Mouse (Mus musculus) liver, adult 2 months (tissue): ENCODE measurements around the gene Pax6. TPM values are rescaled to one million over a fixed set of nuclear protein-coding genes. Genes with fewer than 3 reads are reported as not detected.

Experiments used
- DNase-seq: peaks from one replicate; pipeline ENCODE4 v3.0.0-alpha.2; 2011; ENCODE audit warnings: low read depth, low spot score; ENCODE audit errors: extremely low read depth
- H3K27ac ChIP-seq: fragments of 200-500 bp; replicated peaks from 2 replicates; pipeline ENCODE4 v1.5.1; 2012; ENCODE audit warnings: low read depth, mild to moderate bottlenecking, control low read depth, inconsistent platforms, low read length; ENCODE audit not compliant: insufficient read depth
- H3K27me3 ChIP-seq: fragments of 200-500 bp; 2 replicates; pipeline ENCODE4 v1.6.1; 2012; ENCODE audit warnings: mild to moderate bottlenecking, moderate library complexity, low read length, inconsistent platforms; ENCODE audit not compliant: control insufficient read depth, insufficient read depth
- H3K36me3 ChIP-seq: fragments of 200-500 bp; 2 replicates; pipeline ENCODE4 v1.6.1; 2012; ENCODE audit warnings: low read length, inconsistent platforms; ENCODE audit not compliant: control insufficient read depth, insufficient read depth
- H3K4me1 ChIP-seq: fragments of 200-500 bp; 2 replicates; pipeline ENCODE4 v1.6.1; 2011; ENCODE audit warnings: low read length; ENCODE audit not compliant: control insufficient read depth, insufficient read depth
- H3K4me3 ChIP-seq: fragments of 200-500 bp; 2 replicates; pipeline ENCODE4 v1.5.1; 2011; ENCODE audit warnings: low read depth, mild to moderate bottlenecking, control low read depth, low read length, moderate library complexity; ENCODE audit not compliant: insufficient read depth
- H3K79me2 ChIP-seq: fragments of 200-500 bp; 2 replicates; pipeline ENCODE4 v1.6.1; 2012; ENCODE audit warnings: inconsistent platforms, mild to moderate bottlenecking, low read length, moderate library complexity; ENCODE audit not compliant: control insufficient read depth, insufficient read depth
- H3K9ac ChIP-seq: fragments of 200-500 bp; 2 replicates; pipeline ENCODE4 v1.6.1; 2012; ENCODE audit warnings: low read depth, mild to moderate bottlenecking, control low read depth, inconsistent platforms, low read length
- CTCF ChIP-seq: fragments of 200-500 bp; IDR thresholded peaks from 2 replicates; pipeline ENCODE4 v1.5.1; 2011; ENCODE audit warnings: low read depth, low read length, control low read depth
- POLR2A ChIP-seq: fragments of 200-500 bp; IDR thresholded peaks from 2 replicates; pipeline ENCODE4 v1.6.1; 2011; ENCODE audit warnings: low read length, control low read depth; ENCODE audit not compliant: insufficient read depth; ENCODE audit errors: extremely low read depth
- WGBS: fragments of 180-500 bp; shearing (Covaris S2); methylation state at CpG from one replicate; pipeline ENCODE4 v1.1.7; 2018; 5-methylcytosine and 5-hydroxymethylcytosine counted together
- polyA plus RNA-seq: library from polyadenylated mRNA; depleted of rRNA; stranded (reverse); fragments of >200 nt; gene quantifications from 2 replicates; pipeline ENCODE4 v1.2.3, GENCODE M21; 2012
- total RNA-seq: library from RNA; depleted of rRNA; stranded (reverse); fragments of >200 nt; gene quantifications from 2 replicates; pipeline ENCODE4 v1.2.3, GENCODE M21; 2014

The Pax6 gene
- total and polyA plus RNA-seq, 2 experiments: not detected

- Histone ChIP-seq H3K27ac (no peak overlapping the region), H3K4me3 (no peak overlapping the region), H3K9ac (no peak overlapping the region), H3K27me3 (peaks cover 47% of the 10 kb centered on the region), H3K79me2 (no peaks in the 10 kb centered on the region), H3K36me3 (no peaks in the 10 kb centered on the region), H3K4me1 (peaks cover 15% of the 10 kb centered on the region)
- no peak for DNase-seq
- 4% methylated on average over 29 of the region's 29 CpGs for whole genome bisulfite sequencing
- TF ChIP-seq CTCF (no peak), POLR2A (no peak)
Observed at GRCm38 (mm10) chr2:105669881-105670730, 1.4 kb downstream of the Pax6 start.

- Histone ChIP-seq H3K4me3 (no peak overlapping the region), H3K79me2 (no peaks in the 10 kb centered on the region), H3K27ac (no peak overlapping the region), H3K4me1 (peaks cover 19% of the 10 kb centered on the region), H3K27me3 (peaks cover 52% of the 10 kb centered on the region), H3K9ac (no peak overlapping the region), H3K36me3 (no peaks in the 10 kb centered on the region)
- TF ChIP-seq POLR2A (no peak), CTCF (no peak)
- WGBS: 11% methylated on average over 6 of the region's 6 CpGs
- no peak for DNase-seq
Observed at GRCm38 (mm10) chr2:105670731-105671095, 2.0 kb downstream of the Pax6 start.

- H3K27ac ChIP-seq: no peak overlapping the region
- H3K79me2 ChIP-seq: no peaks in the 10 kb centered on the region
- TF ChIP-seq POLR2A: no peak
- no peak for TF ChIP-seq CTCF
- 8% methylated on average over 9 of the region's 9 CpGs for WGBS
- peaks cover 21% of the 10 kb centered on the region for H3K4me1 ChIP-seq
- no peak overlapping the region for H3K9ac ChIP-seq
- no peak overlapping the region for H3K4me3 ChIP-seq
- no peaks in the 10 kb centered on the region for H3K36me3 ChIP-seq
- H3K27me3 ChIP-seq: peaks cover 56% of the 10 kb centered on the region
- DNase-seq: no peak
Observed at GRCm38 (mm10) chr2:105671116-105671797, 2.6 kb downstream of the Pax6 start.

GRCm38 (mm10) chr2:105671798-105672595, 3.3 kb downstream of the Pax6 start:
- Histone ChIP-seq H3K79me2 (no peaks in the 10 kb centered on the region), H3K27me3 (peaks cover 63% of the 10 kb centered on the region), H3K36me3 (no peaks in the 10 kb centered on the region), H3K27ac (no peak overlapping the region), H3K4me1 (peaks cover 21% of the 10 kb centered on the region), H3K4me3 (no peak overlapping the region), H3K9ac (no peak overlapping the region)
- no peak for DNase-seq
- TF ChIP-seq POLR2A (no peak), CTCF (no peak)
- 6% methylated on average over 25 of the region's 25 CpGs for WGBS

GRCm38 (mm10) chr2:105672596-105672960, 3.9 kb downstream of the Pax6 start:
- Histone ChIP-seq H3K4me3 (no peak overlapping the region), H3K36me3 (no peaks in the 10 kb centered on the region), H3K9ac (no peak overlapping the region), H3K79me2 (no peaks in the 10 kb centered on the region), H3K27me3 (peaks cover 61% of the 10 kb centered on the region), H3K27ac (no peak overlapping the region), H3K4me1 (peaks cover 21% of the 10 kb centered on the region)
- 4% methylated on average over 16 of the region's 16 CpGs for WGBS
- no peak for TF ChIP-seq POLR2A
- TF ChIP-seq CTCF: no peak
- no peak for DNase-seq
